Mouse (Mus musculus) limb, embryonic 15.5 days (tissue): ENCODE measurements around the gene Slk. TPM values are rescaled to one million over a fixed set of nuclear protein-coding genes. Genes with fewer than 3 reads are reported as not detected.
"Not testable (repeated sequence)": the region's sequence is repeated elsewhere in the genome, so short reads cannot be mapped to it uniquely, and the experiment has no call there.

Experiments
- ATAC-seq: fragments of 200-750 bp; cut with Nextera tagmentation; 2 replicates; pipeline ENCODE4 v1.8.0; 2017; ENCODE audit warnings: low read depth, moderate TSS enrichment; ENCODE audit not compliant: insufficient number of reproducible peaks, low FRiP score, low TSS enrichment
- H3K27ac ChIP-seq: fragments of 300-500 bp; sonication (generic); 2 replicates; pipeline ENCODE4 v1.5.1; 2015; ENCODE audit warnings: moderate library complexity, mild to moderate bottlenecking, inconsistent platforms
- H3K27me3 ChIP-seq: fragments of 300-500 bp; sonication (generic); 2 replicates; pipeline ENCODE4 v1.6.1; 2015; ENCODE audit warnings: inconsistent platforms
- H3K36me3 ChIP-seq: fragments of 300-500 bp; sonication (generic); 2 replicates; pipeline ENCODE4 v1.6.1; 2015; ENCODE audit warnings: inconsistent platforms
- H3K4me1 ChIP-seq: fragments of 300-500 bp; sonication (generic); 2 replicates; pipeline ENCODE4 v1.6.1; 2015; ENCODE audit warnings: inconsistent platforms
- H3K4me2 ChIP-seq: fragments of 300-500 bp; sonication (generic); 2 replicates; pipeline ENCODE4 v1.6.1; 2015; ENCODE audit warnings: mild to moderate bottlenecking, inconsistent platforms
- H3K4me3 ChIP-seq: fragments of 300-500 bp; sonication (generic); 2 replicates; pipeline ENCODE4 v1.5.1; 2015; ENCODE audit warnings: mild to moderate bottlenecking, inconsistent platforms
- H3K9ac ChIP-seq: fragments of 300-500 bp; sonication (generic); 2 replicates; pipeline ENCODE4 v1.6.1; 2015; ENCODE audit warnings: inconsistent platforms
- H3K9me3 ChIP-seq: fragments of 300-500 bp; sonication (generic); 2 replicates; pipeline ENCODE4 v1.6.1; 2016; ENCODE audit warnings: inconsistent platforms
- WGBS: fragments of 180-500 bp; shearing (Covaris S2); methylation state at CpG from one replicate; pipeline ENCODE4 v1.1.7; 2015; 5-methylcytosine and 5-hydroxymethylcytosine counted together
- polyA plus RNA-seq: library from polyadenylated mRNA; unstranded; fragments of >200 nt; fragmentation: Nextera tagmentation; extraction: Ambion mirVana; gene quantifications from 2 replicates; pipeline ENCODE4 v1.2.1, GENCODE M21; 2015

Slk gene
- polyA plus RNA-seq, 1 experiment from 2014 or later = 12.9 TPM

- not testable (repeated sequence) for H3K9ac ChIP-seq, H3K4me2 ChIP-seq, ATAC-seq, H3K27me3 ChIP-seq, H3K36me3 ChIP-seq, H3K4me3 ChIP-seq, H3K9me3 ChIP-seq, H3K27ac ChIP-seq, H3K4me1 ChIP-seq
- 64% methylated on average over 4 of the region's 4 CpGs for WGBS
These were observed 7.5 kb upstream of the Slk start for GRCm38 (mm10) chr19:47571981-47572380.

- H3K9ac ChIP-seq = no peak overlapping the region
- H3K4me2 ChIP-seq = no peak overlapping the region
- no peaks in the 10 kb centered on the region for H3K27me3 ChIP-seq
- ATAC-seq = no peak
- no peak overlapping the region for H3K27ac ChIP-seq
- H3K4me3 ChIP-seq = no peak overlapping the region
- no peaks in the 10 kb centered on the region for H3K36me3 ChIP-seq
- H3K4me1 ChIP-seq = peaks cover 3% of the 10 kb centered on the region
- 69% methylated on average over 3 of the region's 3 CpGs for WGBS
- H3K9me3 ChIP-seq = no peaks in the 10 kb centered on the region
These were observed 5.8 kb upstream of the Slk start for GRCm38 (mm10) chr19:47573718-47574117.

GRCm38 (mm10) chr19:47578581-47579224 is 775 bp upstream of the Slk start:
- Histone ChIP-seq H3K9ac (peak overlapping the region; percentile 91), H3K27ac (peak overlapping the region; percentile 94), H3K27me3 (no peaks in the 10 kb centered on the region), H3K9me3 (no peaks in the 10 kb centered on the region), H3K36me3 (no peaks in the 10 kb centered on the region), H3K4me2 (peak overlapping the region; percentile 55), H3K4me1 (peaks cover 15% of the 10 kb centered on the region), H3K4me3 (peak overlapping the region; percentile 83)
- ATAC-seq = no peak
- 14% methylated on average over 13 of the region's 13 CpGs for WGBS

- no peaks in the 10 kb centered on the region for H3K9me3 ChIP-seq
- H3K27me3 ChIP-seq = no peaks in the 10 kb centered on the region
- peak overlapping the region; percentile 55 for H3K4me2 ChIP-seq
- peak overlapping the region; percentile 91 for H3K9ac ChIP-seq
- H3K36me3 ChIP-seq = no peaks in the 10 kb centered on the region
- under 1% methylated on average over 56 of the region's 96 CpGs for WGBS
- ATAC-seq = peak; percentile 62
- H3K4me3 ChIP-seq = peak overlapping the region; percentile 83
- peaks cover 15% of the 10 kb centered on the region for H3K4me1 ChIP-seq
- H3K27ac ChIP-seq = peak overlapping the region; percentile 94
These were observed 532 bp downstream of the Slk start for GRCm38 (mm10) chr19:47579788-47580631.

GRCm38 (mm10) chr19:47585772-47586171 is 6.3 kb downstream of the Slk start:
- Histone ChIP-seq H3K36me3 (no peaks in the 10 kb centered on the region), H3K9me3 (no peaks in the 10 kb centered on the region), H3K4me2 (no peak overlapping the region), H3K27me3 (no peaks in the 10 kb centered on the region), H3K4me1 (peaks cover 19% of the 10 kb centered on the region), H3K9ac (no peak overlapping the region), H3K27ac (no peak overlapping the region), H3K4me3 (no peak overlapping the region)
- WGBS = 63% methylated on average over 1 of the region's 1 CpGs
- ATAC-seq = no peak

- peak overlapping the region; percentile 22; the same call in 1 of the 2 replicates for H3K27ac ChIP-seq
- ATAC-seq = no peak
- H3K4me1 ChIP-seq = peaks cover 10% of the 10 kb centered on the region
- H3K4me3 ChIP-seq = no peak overlapping the region
- WGBS = 77% methylated on average over 1 of the region's 1 CpGs
- H3K27me3 ChIP-seq = no peaks in the 10 kb centered on the region
- no peaks in the 10 kb centered on the region for H3K9me3 ChIP-seq
- no peak overlapping the region for H3K4me2 ChIP-seq
- H3K36me3 ChIP-seq = no peaks in the 10 kb centered on the region
- no peak overlapping the region for H3K9ac ChIP-seq
These were observed 7.5 kb downstream of the Slk start for GRCm38 (mm10) chr19:47587009-47587408.

GRCm38 (mm10) chr19:47608513-47608912 is 29.0 kb downstream of the Slk start:
- H3K9ac ChIP-seq = no peak overlapping the region
- no peaks in the 10 kb centered on the region for H3K4me1 ChIP-seq
- H3K4me2 ChIP-seq = no peak overlapping the region
- no peaks in the 10 kb centered on the region for H3K27me3 ChIP-seq
- no peaks in the 10 kb centered on the region for H3K9me3 ChIP-seq
- H3K27ac ChIP-seq = no peak overlapping the region
- WGBS = 63% methylated on average over 3 of the region's 3 CpGs
- no peak for ATAC-seq
- H3K36me3 ChIP-seq = peaks cover 5% of the 10 kb centered on the region; the same call in 1 of the 2 replicates
- no peak overlapping the region for H3K4me3 ChIP-seq

GRCm38 (mm10) chr19:47613442-47613841 is 34.0 kb downstream of the Slk start:
- Histone ChIP-seq H3K9ac (no peak overlapping the region), H3K4me1 (no peaks in the 10 kb centered on the region), H3K9me3 (no peaks in the 10 kb centered on the region), H3K4me3 (no peak overlapping the region), H3K4me2 (no peak overlapping the region), H3K27ac (no peak overlapping the region), H3K36me3 (peaks cover 40% of the 10 kb centered on the region), H3K27me3 (no peaks in the 10 kb centered on the region)
- ATAC-seq = no peak
- 53% methylated on average over 7 of the region's 7 CpGs for WGBS

GRCm38 (mm10) chr19:47621478-47621877 is 42.0 kb downstream of the Slk start:
- Histone ChIP-seq H3K4me3 (no peak overlapping the region), H3K9me3 (no peaks in the 10 kb centered on the region), H3K36me3 (peaks cover 64% of the 10 kb centered on the region), H3K4me1 (no peaks in the 10 kb centered on the region), H3K4me2 (no peak overlapping the region), H3K27ac (no peak overlapping the region), H3K27me3 (no peaks in the 10 kb centered on the region), H3K9ac (no peak overlapping the region)
- 79% methylated on average over 8 of the region's 8 CpGs for WGBS
- ATAC-seq = no peak

GRCm38 (mm10) chr19:47624940-47625711 is 45.6 kb downstream of the Slk start:
- no peak overlapping the region for H3K4me3 ChIP-seq
- peaks cover 42% of the 10 kb centered on the region for H3K36me3 ChIP-seq
- H3K27me3 ChIP-seq = no peaks in the 10 kb centered on the region
- 62% methylated on average over 10 of the region's 10 CpGs for WGBS
- ATAC-seq = no peak
- no peaks in the 10 kb centered on the region for H3K4me1 ChIP-seq
- no peak overlapping the region for H3K4me2 ChIP-seq
- H3K27ac ChIP-seq = no peak overlapping the region
- no peak overlapping the region for H3K9ac ChIP-seq
- H3K9me3 ChIP-seq = no peaks in the 10 kb centered on the region

- no peak for ATAC-seq
These were observed 48.0 kb downstream of the Slk start for GRCm38 (mm10) chr19:47627450-47627849.

GRCm38 (mm10) chr19:47629068-47629467 is 49.6 kb downstream of the Slk start:
- Histone ChIP-seq H3K4me2 (no peak overlapping the region), H3K4me3 (no peak overlapping the region), H3K9me3 (no peaks in the 10 kb centered on the region), H3K27ac (no peak overlapping the region), H3K36me3 (peaks cover 16% of the 10 kb centered on the region), H3K4me1 (no peaks in the 10 kb centered on the region), H3K27me3 (no peaks in the 10 kb centered on the region), H3K9ac (no peak overlapping the region)
- 70% methylated on average over 5 of the region's 5 CpGs for WGBS
- no peak for ATAC-seq

More at GRCm38 (mm10) chr19:47627450-47627849, 48.0 kb downstream of the Slk start:
- no peak overlapping the region for H3K4me3 ChIP-seq
- no peaks in the 10 kb centered on the region for H3K27me3 ChIP-seq
- H3K36me3 ChIP-seq = peaks cover 30% of the 10 kb centered on the region
- WGBS = 96% methylated on average over 10 of the region's 10 CpGs
- H3K9ac ChIP-seq = no peak overlapping the region
- H3K27ac ChIP-seq = no peak overlapping the region
- H3K9me3 ChIP-seq = no peaks in the 10 kb centered on the region
- no peak overlapping the region for H3K4me2 ChIP-seq
- H3K4me1 ChIP-seq = no peaks in the 10 kb centered on the region
